Mouse (Mus musculus): Measurements from ENCODE around the gene Ncoa7. TPM values are rescaled to one million over a fixed set of nuclear protein-coding genes. Genes with fewer than 3 reads are reported as not detected.

Ncoa7 gene
- polyA plus RNA-seq, 1 experiment from 2014 or later: 18.7 TPM

- Histone ChIP-seq H3K27me3 (replicated peaks; ENCODE audit: control insufficient read depth, insufficient read depth, low read length) (no peaks in the 10 kb centered on the region), H3K4me2 (ENCODE audit: low read length) (peak overlapping the region; percentile 91), H3K4me3 (replicated peaks; ENCODE audit: low read length) (peak overlapping the region; percentile 89), H3K36me3 (ENCODE audit: control insufficient read depth, insufficient read depth) (peaks cover 3% of the 10 kb centered on the region; the same call in 1 of the 2 replicates), H3K9me3 (ENCODE audit: control insufficient read depth, low read length) (no peaks in the 10 kb centered on the region), H3K9ac (replicated peaks; ENCODE audit: low read depth, low read length) (peak overlapping the region; percentile 96), H3K4me1 (replicated peaks; ENCODE audit: control insufficient read depth, insufficient read depth, low read length) (peaks cover 20% of the 10 kb centered on the region), H3K27ac (ENCODE audit: low read length) (peak overlapping the region; percentile 79)
- under 1% methylated on average over 21 of the region's 27 CpGs for WGBS
- ATAC-seq: peak; percentile 81
Measured at GRCm38 (mm10) chr10:30600094-30600534, 203.0 kb downstream of the Ncoa7 start.

- Histone ChIP-seq H3K4me2 (ENCODE audit: low read length) (no peak overlapping the region), H3K9me3 (ENCODE audit: control insufficient read depth, low read length) (no peaks in the 10 kb centered on the region), H3K4me3 (replicated peaks; ENCODE audit: low read length) (no peak overlapping the region), H3K27ac (ENCODE audit: low read length) (no peak overlapping the region), H3K4me1 (replicated peaks; ENCODE audit: control insufficient read depth, insufficient read depth, low read length) (no peaks in the 10 kb centered on the region), H3K9ac (replicated peaks; ENCODE audit: low read depth, low read length) (no peak overlapping the region), H3K36me3 (ENCODE audit: control insufficient read depth, insufficient read depth) (0 out of 2 replicates have a peak, but pooled peaks cover 4% of the 10 kb centered on the region), H3K27me3 (replicated peaks; ENCODE audit: control insufficient read depth, insufficient read depth, low read length) (no peaks in the 10 kb centered on the region)
- peak; percentile 63 for ATAC-seq
- 56% methylated on average over 5 of the region's 5 CpGs for WGBS
Measured at GRCm38 (mm10) chr10:30587037-30587436, 216.1 kb downstream of the Ncoa7 start.

- H3K4me2 ChIP-seq (ENCODE audit: low read length): no peak overlapping the region
- no peaks in the 10 kb centered on the region for H3K9me3 ChIP-seq (ENCODE audit: control insufficient read depth, low read length)
- H3K36me3 ChIP-seq (ENCODE audit: control insufficient read depth, insufficient read depth): 0 out of 2 replicates have a peak, but pooled peaks cover 4% of the 10 kb centered on the region
- no peak overlapping the region for H3K27ac ChIP-seq (ENCODE audit: low read length)
- no peak overlapping the region for H3K9ac ChIP-seq (replicated peaks; ENCODE audit: low read depth, low read length)
- no peaks in the 10 kb centered on the region for H3K4me1 ChIP-seq (replicated peaks; ENCODE audit: control insufficient read depth, insufficient read depth, low read length)
- H3K27me3 ChIP-seq (replicated peaks; ENCODE audit: control insufficient read depth, insufficient read depth, low read length): no peaks in the 10 kb centered on the region
- ATAC-seq: no peak
- H3K4me3 ChIP-seq (replicated peaks; ENCODE audit: low read length): no peak overlapping the region
- WGBS: 89% methylated on average over 1 of the region's 1 CpGs
Measured at GRCm38 (mm10) chr10:30585691-30586090, 217.4 kb downstream of the Ncoa7 start.

Other genes starting within 250 kb of the Ncoa7 start
- gene Trmt11, start 202.6 kb downstream of the Ncoa7 start, polyA plus RNA-seq (2015; fragmentation: Nextera tagmentation; extraction: Ambion mirVana): 24.6 and 26.4 TPM in 2 replicates
- gene Hint3, start 173.7 kb downstream of the Ncoa7 start, polyA plus RNA-seq (2015; fragmentation: Nextera tagmentation; extraction: Ambion mirVana): 21.9 and 22.9 TPM in 2 replicates
- 3.4 and 3.9 TPM in 2 replicates for gene Hey2, start 39.5 kb upstream of the Ncoa7 start, polyA plus RNA-seq (2015; fragmentation: Nextera tagmentation; extraction: Ambion mirVana)

Data from forebrain, embryonic 16.5 days (tissue).